Mouse (Mus musculus) gastrocnemius, postnatal 4 days (tissue): ENCODE measurements at regions not wholly inside any gene's neighbourhood (a gene's known extent, or its start where the extent isn't known, plus 50 kb on each side); places are given as distances from the start of the nearest gene placed in this dataset.
A peak's percentile ranks its signal among the peaks of the same experiment; 100 is the strongest.

Source experiments
- DNase-seq, 2 experiments: peaks; one replicate each; pipeline ENCODE4 v3.0.0; 2021 to 2022; ENCODE audit warnings: low spot score in 2 of 2, mixed read lengths in 2 of 2

- no peak for DNase-seq
Observed at GRCm38 (mm10) chr1:190526634-190527033, 356.1 kb upstream of the Prox1 start.

GRCm38 (mm10) chr1:190526046-190526445 lies 355.5 kb upstream of the Prox1 start:
- no peak for DNase-seq

GRCm38 (mm10) chr1:190500106-190500505 lies 329.6 kb upstream of the Prox1 start:
- peak in 1 of 2 experiments; percentile 26 for DNase-seq

- no peak for DNase-seq
Observed at GRCm38 (mm10) chr1:190497474-190497873, 327.0 kb upstream of the Prox1 start.

GRCm38 (mm10) chr1:190495741-190496520 lies 325.4 kb upstream of the Prox1 start:
- no peak for DNase-seq

- DNase-seq = no peak
Observed at GRCm38 (mm10) chr1:190486551-190487104, 316.1 kb upstream of the Prox1 start.

GRCm38 (mm10) chr1:190483366-190483765 lies 312.9 kb upstream of the Prox1 start:
- no peak for DNase-seq

GRCm38 (mm10) chr1:190481071-190481470 lies 310.6 kb upstream of the Prox1 start:
- DNase-seq = no peak

GRCm38 (mm10) chr1:190480601-190481000 lies 310.1 kb upstream of the Prox1 start:
- DNase-seq = no peak

- DNase-seq = no peak
Observed at GRCm38 (mm10) chr1:190472761-190473160, 302.2 kb upstream of the Prox1 start.

GRCm38 (mm10) chr1:190470336-190470735 lies 299.8 kb upstream of the Prox1 start:
- no peak for DNase-seq

GRCm38 (mm10) chr1:190457541-190458061 lies 287.1 kb upstream of the Prox1 start:
- DNase-seq = no peak

- no peak for DNase-seq
Observed at GRCm38 (mm10) chr1:190453549-190453948, 283.0 kb upstream of the Prox1 start.

- DNase-seq = no peak
Observed at GRCm38 (mm10) chr1:190452115-190452842, 281.8 kb upstream of the Prox1 start.

- no peak for DNase-seq
Observed at GRCm38 (mm10) chr1:190448263-190448662, 277.7 kb upstream of the Prox1 start.

- DNase-seq = no peak
Observed at GRCm38 (mm10) chr1:190447253-190447652, 276.7 kb upstream of the Prox1 start.

- no peak for DNase-seq
Observed at GRCm38 (mm10) chr1:190446676-190447075, 276.2 kb upstream of the Prox1 start.

GRCm38 (mm10) chr1:190444366-190444765 lies 273.9 kb upstream of the Prox1 start:
- no peak for DNase-seq

- no peak for DNase-seq
Observed at GRCm38 (mm10) chr1:190443234-190443633, 272.7 kb upstream of the Prox1 start.

- DNase-seq = no peak
Observed at GRCm38 (mm10) chr1:190442166-190442565, 271.7 kb upstream of the Prox1 start.

- no peak for DNase-seq
Observed at GRCm38 (mm10) chr1:190438789-190439188, 268.3 kb upstream of the Prox1 start.

- DNase-seq = no peak
Observed at GRCm38 (mm10) chr1:190422874-190423273, 252.4 kb upstream of the Prox1 start.
